Mouse (Mus musculus) left cerebral cortex, adult 8-10 months (tissue): ENCODE results near the gene Pnrc1. TPM values are rescaled to one million over a fixed set of nuclear protein-coding genes. Genes with fewer than 3 reads are reported as not detected.

Experiments
- DNase-seq, 2 experiments: peaks; one replicate each; pipeline ENCODE4 v3.0.0; 2022; ENCODE audit warnings: low spot score in 2 of 2
- total RNA-seq, 4 experiments: library from RNA; stranded (reverse); gene quantifications; 2 replicates each; pipeline ENCODE4 v1.2.4; 2022

Pnrc1 gene
- total RNA-seq, 4 experiments from 2014 or later, result 141 to 154 (median 144) TPM

DNA sequence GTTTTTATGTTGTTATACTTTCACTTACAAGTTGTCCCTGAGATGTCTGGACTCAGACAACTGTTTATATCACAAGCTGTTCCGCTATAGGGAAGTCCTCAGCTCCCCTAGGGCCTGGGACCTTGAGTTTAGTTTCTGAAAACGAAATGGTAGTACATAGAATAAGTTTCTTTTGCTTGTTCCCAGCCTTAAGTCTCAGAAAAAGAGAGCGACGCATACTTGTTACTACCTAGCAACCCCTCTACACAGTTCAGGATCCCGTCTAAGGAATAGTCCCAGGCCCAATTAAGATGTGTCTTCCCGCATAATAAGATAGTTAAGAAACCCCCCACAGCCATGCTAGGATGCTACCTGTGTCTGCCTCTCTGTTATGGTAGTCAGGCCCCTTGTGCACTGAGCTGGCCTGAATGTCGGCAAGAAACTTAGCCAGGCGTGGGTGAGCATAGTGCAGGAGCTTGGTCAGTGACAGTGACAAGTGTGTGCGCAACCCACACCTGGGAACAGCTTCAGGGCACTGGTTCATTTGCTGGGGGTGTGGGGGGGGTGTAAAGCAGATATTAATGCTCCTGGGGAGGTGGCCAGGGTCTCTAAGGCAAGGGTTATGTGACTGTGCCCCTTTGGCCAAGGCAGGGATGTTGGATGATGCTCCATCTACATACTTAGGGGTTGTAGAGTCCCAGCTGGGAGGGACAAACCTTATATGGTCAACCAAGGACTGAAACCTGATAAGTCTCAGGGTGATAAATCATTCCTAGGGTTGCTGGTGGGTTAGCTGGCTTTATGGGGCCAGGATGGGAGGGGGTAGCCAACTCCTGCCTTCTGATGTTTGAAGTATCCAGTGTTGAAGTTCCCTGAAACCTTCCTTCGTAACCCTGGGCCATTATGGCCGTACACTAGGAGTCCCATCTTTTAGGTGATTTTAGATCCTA lies 19.3 kb downstream of the Pnrc1 start:
- no peak for DNase-seq

DNA sequence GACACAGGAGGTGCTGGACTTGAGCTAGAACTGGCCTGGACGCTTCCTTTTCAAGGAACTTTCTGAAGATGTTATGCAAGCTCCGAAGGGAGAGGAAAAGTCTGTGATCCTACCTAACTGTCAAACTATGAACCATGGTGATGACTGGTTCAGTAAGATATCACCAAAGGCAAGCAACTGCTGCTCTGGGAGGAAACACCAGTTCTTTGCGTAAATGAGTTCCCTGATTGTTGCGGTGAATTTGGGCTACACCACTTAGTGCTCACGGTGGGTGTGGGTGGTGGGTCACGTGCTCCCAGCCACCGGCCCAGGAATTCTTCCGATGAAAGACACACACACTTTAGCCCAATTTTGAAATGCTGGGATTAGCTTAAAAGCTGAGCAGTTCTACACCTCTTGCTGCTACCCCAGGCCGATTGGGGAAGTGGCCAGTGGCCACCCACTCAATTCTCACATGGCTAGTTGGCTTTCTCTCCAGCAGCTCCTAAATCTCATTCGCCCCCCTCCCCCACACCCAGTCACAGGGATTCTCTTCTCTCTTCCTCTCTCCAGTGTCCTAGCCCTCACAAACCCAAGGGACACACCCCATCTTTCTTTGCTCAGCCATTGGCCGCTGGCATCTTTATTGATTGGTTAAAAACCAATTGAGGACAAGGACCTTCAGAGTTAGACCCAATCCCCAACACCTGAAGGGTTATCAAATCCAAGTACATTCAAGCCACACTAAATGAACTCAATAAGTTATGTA lies 24.8 kb downstream of the Pnrc1 start:
- no peak for DNase-seq

DNA sequence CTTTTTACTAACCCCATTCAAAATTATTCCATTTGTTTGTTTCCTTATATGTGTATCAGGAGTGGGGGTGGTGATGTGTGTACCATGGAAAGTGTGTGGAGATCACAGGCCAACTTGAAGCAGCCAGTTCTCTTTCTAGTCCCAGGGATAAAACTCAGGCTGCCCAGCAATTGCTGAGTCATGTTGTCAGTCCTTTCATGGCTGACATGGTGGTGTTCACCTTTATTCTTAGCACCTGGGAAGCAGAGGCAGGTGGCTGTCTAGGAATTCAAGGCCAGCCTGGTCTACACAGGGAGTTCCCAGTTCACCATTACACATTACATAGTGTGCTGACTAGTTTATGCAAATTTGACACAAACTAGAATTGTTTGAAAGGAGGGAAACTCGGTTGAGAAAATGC lies 27.1 kb downstream of the Pnrc1 start:
- DNase-seq, result no peak

DNA sequence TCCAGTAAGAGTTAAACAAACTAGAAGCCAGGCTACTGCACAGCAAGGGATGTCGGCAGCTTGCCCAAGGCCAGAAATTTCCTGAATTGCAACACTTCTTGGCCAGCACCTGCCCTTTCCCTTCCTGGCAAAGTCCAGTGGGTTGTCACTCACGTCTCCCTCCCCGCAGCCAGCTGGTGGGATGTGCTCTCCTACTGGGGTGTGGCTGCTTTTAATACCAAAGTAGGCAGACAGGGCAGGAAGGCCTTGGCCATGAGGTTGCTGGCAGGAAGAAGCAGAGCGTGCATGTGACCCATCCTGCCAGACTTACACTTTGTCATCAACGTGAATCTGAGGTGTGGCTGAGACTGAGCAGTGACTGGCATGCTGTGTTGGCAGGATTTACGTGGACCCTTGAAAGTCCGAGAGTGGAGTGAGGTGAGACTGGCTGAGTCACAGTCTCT lies 28.6 kb downstream of the Pnrc1 start:
- DNase-seq, result no peak

DNA sequence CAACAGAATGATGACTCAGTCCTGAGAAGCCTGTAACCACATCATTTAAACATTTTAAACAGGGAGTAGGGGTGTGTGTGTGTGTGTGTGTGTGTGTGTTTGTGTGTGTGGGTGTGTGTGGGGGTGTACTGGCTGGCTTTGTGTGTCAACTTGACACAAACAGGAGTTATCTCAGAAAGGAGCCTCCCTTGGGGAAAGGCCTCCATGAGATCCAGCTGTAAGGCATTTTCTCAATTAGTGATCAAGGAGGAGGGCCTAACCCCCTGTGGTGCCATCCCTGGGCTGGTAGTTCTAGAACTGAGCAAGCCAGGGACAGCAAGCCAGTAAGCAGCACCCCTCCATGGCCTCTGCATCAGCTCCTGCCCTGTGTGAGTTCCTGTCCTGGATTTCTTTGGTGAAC lies 29.7 kb downstream of the Pnrc1 start:
- DNase-seq, result no peak

DNA sequence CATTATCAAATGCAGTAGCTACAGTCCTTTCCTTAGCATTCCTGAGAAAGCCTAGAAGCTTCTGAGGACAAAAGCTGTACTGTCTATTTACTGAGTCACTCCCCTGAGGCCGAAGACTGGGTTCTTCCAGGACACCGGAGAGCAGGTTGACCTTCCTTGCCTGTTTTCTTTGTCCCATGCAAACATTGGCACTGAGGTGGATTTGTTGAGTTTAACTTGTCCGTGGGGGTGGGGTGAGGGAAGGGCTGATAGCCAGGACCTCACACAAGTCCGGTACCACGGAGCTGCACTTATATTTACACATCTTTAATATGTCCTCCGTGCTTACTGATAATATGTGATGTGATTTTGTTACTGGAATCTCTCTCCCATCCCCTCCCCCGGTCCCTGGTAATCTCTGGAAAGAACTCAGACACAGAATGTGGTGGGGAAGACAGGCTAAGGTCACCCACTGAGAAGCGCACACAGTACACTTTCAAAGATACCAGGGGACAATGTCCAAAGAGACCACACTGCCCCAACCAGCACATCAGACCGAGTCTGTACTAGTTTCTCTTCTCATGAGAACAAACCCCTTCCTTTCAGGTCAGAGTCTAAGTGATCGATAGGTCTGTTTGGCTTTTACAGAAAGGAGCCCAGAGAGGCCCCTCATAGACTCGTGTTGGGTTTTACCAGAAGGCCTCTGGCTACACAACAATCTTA lies 32.5 kb downstream of the Pnrc1 start:
- no peak for DNase-seq

DNA sequence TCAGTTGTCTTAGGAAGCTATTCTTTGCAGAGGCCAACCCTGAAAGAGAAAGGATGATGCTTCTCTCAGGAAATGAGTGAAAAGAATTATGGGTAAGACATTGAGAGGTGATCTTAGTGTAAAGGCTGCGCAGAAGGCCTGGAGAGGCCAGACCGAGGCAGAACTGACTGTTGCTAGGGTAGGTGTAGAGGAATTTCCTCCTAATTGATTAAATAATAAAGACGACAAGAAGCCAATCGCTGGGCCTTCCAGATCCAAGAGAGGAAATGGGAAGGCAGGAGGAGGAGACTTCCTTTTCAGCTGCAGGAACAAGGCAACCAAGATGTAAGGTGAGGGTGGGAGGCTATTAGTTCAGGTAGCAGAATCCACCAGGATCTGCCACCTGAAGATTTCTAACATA lies 35.3 kb downstream of the Pnrc1 start:
- DNase-seq, result no peak

DNA sequence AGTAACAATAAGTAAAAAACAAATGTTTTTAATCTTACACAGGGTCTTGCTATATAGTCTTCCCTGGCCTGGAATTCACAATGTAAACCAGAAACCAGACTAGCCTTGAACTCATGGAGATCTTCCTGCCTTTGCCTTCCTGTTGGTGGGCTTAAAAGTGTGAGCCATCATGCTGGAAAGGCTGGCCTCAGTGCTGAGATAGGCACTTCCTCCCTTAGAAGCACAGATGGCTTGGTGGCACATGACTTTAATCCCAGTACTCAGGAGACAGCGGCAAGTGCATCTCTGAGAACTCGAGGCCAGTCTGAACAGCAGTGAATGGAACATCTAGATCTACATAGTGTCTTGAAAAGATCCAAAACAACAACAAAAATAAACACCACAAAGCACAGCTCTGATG lies 39.1 kb downstream of the Pnrc1 start:
- no peak for DNase-seq

DNA sequence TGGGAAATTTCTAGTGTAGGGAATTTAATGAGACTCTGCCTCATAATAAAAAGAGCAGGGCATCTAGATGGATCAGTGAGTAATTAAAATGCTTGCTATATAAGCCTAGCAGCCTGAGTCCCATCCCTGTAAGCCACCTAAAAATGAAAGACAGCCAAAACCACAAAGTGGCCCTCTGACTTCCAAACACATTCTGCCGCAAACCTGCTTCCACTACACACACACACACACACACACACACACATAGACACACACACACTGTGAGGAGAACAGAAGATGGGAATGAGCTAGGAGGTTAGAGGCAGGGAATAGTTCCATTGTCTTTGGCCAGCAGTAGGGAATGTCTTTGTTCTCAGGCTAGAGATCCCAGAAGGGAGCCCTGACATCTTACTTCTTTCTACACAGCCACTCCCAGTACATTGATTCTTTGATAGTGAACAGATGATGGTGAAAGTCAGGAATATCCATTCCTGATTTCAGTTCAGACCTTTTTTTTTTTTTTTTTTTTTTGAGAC lies 40.2 kb downstream of the Pnrc1 start:
- DNase-seq, result no peak

DNA sequence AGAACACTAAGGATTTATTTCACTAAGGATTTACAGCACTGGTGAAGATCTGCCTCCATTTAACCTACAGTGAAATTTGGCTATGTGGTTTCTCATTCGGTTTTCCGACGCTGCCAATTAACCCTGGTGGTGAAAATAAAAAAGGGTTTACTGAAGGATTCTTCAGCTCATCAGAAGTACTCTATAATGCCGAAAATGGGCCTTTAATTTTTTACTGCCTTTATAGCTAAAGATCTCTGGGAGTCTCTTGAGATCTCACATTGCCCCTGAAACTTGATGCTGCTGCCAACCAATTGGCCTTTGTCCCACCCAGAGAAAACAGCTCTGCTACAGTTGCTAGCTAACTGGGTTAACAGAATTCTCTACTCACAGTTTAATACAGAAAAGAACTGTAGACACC lies 41.0 kb downstream of the Pnrc1 start:
- DNase-seq, result no peak

DNA sequence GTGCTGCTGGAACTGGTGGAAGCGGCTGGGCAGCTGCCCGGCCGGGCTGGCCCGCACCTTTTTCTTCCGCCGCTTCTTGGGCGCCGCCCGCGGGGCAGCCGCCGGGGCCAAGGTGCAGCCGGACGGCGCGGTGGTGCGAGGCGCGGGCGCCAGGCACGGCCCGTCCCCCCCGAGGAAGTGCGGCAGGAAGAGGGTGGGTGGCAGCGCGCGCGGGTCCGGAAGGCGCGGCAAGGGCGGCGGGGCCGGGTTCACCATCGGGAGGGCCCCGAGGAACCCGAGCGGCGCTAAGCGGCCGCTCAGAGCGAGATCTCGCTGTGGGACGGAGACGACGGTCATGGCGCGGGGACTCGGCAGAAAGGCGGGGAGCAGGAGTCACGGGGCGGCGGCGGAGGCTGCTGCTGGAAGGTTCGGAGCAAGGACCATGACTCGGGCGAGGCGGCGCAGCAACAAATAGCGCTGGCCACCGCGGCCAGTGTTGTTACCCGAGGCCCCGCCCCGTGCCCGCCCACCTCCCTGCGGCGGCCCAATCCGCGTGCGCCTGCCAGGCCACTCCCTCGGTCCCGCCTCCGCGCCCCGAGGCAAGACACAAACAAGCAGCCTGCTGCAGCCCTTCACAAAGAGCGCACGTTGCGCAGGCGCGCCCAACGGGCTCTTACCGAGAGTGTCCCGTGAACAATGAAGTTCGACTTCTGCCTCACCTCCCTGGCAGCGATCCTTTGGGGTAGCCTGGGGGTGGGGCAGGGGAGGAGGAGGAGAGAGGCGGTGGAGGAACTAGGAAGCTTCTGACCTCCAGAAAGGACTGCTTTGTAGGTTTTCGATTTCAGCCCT lies 41.7 kb downstream of the Pnrc1 start:
- DNase-seq, result peak; percentile 95 to 97

DNA sequence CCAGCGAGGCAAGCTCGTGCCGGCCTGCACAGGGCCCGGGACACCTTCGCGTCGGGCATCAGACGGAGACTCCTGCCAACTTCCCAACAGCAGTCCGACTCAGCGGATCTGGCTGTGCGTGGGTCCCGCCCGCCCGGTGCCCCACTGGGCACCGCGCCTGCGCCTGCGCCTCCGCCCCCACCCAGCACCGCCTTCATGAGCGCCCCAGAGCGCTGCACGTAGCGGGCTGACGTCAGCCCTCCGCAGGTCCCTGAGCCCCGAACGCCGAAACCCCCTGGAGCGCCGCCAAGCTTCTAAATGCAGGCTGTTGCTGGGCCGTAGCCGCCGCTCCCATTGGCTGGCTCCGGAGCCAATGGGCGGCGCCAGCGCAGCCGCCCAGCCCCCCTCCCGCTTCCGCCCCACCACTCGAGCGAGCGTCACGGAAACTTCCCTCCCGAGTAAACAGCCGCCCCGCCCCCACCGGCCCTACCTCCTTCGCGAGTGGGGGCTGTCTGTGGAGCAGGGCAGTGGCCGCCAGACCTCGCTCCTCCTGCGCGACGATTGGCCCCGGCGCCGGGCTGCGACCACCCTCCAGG lies 42.4 kb downstream of the Pnrc1 start:
- DNase-seq, result peak; percentile 90 to 98

DNA sequence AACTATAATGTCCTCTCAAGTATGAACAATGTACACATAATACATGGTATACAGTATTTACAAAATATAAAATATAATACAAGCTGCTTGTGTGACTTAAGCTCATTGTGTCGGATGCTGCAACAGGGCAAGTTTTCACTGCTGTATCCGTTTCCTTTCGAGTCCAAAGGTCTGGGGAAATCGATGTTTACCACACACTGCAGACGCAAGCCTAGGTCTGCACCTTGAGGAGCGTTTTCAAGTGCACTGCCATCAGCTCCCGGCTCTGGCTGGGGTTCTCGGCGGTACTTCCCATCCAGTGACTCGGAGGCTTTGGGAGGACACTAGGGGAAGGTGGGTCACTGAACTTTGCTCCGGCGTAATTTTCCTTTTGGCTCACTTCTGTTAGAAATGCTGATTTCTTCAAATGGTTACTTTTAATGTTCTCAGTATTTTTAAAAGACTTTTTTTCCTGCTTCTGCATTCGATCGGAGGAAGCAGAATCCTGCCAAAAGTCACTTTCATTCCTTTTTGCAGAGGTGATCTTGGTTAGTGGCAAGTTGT lies 44.0 kb downstream of the Pnrc1 start:
- DNase-seq, result no peak

DNA sequence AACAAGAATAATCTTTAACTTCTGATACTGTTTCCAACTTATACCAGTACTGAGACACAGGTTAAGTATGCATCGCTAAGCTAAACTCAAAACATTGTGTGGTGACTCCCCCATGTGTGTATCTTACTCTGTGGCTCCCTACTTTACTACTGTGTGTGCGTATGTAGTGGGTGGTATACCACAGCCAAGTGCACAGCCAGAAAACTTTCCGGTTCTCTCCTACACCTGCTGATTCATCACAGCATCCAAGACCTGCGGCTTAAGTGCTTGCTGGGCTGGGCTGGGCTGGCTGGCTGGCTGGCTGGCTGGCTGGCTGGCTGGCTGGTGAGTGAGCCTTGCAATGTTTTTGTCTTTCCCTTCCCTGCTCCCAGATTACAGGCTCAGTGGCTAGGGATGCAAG lies 46.0 kb downstream of the Pnrc1 start:
- DNase-seq, result peak in 1 of 2 experiments; percentile 29

DNA sequence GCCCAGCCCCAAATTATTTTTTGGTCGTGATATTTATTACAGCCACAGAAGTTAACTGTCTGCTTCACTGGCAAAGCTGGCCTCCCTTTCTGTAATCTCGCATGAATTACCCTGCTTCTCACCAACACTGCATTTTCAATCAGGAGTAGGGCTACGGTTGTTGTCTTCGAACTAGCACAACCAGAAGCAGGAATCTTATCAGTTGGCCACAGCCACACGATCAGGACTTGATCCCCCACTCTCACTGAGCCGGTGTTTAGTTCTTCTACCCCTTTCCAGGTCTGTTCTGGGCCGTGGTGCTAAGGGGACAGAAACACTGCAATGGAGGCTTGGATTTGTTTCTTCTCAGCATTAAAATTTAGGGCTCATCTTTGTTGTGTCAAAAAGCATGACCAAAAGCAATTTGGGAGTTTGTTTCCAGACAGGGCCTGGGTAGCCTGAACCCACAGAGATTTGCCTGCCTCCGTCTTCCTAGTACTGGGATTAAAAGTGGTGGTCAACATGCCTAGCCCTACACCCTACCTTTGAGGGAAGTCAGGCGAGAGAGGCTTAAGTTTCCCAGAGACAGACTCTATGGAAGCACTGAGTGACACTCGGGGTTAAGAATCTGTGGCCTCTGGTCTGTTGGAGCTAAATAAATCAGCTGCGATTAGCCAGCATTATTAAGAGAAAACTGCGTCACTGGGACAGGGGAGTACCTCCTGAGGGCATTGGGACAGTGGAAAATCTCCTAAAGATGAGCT lies 46.8 kb downstream of the Pnrc1 start:
- no peak for DNase-seq

DNA sequence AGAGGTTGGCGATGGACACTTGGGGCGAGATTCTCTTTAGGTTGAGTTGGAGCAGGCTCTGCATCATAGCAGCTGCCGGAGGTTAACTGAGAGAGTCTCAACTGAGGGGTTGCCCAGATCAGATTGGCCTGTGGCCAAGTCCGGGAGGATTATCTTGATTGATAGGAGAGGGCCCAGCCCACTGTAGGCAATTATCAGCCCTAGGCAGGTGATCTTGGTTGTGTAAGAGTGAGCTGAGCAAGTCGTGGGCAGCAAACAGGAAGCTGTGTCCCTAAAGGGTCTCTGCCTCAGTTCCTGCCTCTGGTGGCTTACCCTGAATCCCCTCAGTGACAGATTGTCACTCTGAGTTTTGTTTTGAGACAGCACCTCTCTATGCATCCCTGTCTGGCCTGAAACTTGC lies 47.4 kb downstream of the Pnrc1 start:
- no peak for DNase-seq

DNA sequence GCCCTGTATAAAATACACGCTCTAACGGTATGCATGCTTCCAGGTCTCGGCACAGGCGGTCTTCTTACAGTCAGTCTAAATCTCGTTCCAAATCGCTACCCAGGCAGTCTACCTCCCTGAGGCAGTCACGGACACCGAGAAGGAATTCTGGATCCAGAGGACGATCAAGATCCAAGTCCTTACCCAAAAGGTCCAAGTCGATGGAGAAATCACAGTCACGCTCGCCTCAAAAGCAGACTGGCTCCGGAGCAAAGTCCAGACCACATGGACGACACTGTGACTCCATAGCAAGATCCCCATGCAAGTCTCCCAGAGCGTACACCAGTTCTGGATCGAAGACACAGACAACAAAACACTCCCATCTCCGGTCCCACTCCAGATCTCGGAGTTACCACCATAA lies 59.1 kb downstream of the Pnrc1 start:
- DNase-seq, result no peak

DNA sequence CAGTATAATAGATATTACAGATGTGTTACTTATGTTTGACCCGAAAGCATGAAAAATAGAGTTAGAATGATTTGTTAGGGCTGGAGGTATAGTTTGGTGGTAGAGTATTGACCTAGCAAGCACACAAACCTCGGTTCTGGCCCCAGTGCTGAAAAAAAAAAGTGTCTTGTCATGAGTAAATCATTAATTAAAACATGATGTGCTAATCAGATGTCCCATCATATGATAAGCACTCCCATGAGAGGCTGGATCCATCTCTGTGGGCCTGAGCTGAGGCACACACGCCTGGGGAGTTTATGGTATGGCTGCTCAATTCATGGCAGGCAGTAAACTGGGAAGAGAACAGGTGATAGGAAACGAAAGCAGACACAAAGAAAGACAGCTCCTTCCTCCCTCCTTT lies 60.3 kb downstream of the Pnrc1 start:
- no peak for DNase-seq

DNA sequence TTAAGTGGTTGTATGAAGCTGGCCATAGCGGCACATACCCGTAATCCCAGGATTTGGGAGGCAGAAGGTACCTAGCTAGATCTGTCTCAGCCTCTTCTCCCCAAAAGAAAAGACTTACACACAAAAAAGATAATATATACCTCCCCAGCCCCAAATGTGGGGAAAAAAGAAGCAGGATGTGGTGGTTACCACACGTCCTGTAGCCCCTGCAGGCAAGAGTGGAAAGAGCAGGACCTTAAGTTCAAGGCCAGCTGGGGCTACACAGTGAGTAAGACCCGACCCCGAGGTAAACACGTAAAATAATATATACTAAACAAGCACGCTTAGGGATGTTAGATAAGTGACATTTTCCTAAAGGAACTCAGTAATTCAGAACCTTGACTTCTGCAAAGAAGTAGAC lies 62.8 kb downstream of the Pnrc1 start:
- no peak for DNase-seq
